Mouse (Mus musculus): ENCODE measurements at regions not wholly inside any gene's neighbourhood (a gene's known extent, or its start where the extent isn't known, plus 50 kb on each side); places are given as distances from the start of the nearest gene placed in this dataset.

DNA sequence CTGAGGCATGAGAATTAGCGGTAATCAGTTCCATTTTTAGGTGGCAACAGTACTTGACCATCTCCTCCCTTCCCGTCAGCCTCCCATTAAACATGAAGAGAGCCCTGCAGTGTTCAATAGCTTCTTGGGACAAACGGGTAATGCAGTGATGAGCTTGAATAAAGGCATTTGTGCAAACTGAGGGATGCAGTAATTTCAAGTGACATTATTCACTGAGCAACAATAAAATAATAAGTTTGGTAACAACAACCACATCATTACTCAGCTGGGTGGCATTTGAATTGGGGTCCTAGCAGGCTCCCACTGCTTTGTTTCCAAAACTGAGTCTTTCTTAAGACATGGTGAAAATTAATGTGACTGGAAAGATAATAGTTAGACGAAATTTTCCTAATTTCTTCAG is 315.2 kb upstream of the C030005K15Rik start:
- no peak for DNase-seq (ENCODE audit: low spot score in 2 of 2)

DNA sequence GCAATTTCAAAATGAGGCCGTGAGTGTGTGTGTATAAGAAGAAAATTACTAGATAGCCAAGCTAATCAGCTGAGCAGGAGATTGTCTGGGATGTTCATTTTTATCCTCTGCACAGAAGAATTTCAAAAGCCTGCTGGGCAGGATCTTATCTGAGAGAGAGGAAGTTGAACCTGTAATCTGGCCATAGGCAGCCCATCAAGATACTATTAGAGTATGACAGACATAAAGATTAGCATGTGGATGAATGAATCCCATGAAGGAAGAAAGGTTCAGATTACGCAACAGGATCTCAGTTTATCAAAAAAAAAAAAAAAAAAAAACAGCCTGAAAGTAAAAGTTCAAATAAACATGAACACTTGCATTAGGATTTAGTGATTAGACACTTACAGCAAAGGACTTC is 317.3 kb upstream of the C030005K15Rik start:
- no peak for DNase-seq (ENCODE audit: low spot score in 2 of 2)

DNA sequence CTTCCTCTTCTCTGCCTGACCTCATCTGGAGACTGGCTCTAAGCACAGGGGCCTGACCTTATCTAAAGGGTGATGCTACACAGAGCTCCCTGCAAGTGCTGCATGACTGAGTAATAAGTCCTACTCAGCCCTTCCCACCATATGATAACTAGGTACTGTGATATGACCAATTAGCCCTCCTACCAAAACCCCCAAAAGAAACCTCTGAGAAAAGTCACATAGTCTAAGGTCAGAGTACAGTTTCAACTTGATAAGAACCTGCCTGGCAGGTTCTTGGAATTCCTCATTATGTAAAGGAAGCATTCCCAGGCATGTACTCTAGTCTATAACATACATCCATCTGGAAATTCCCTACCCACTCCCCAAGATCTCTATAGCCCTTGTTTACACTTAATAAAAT is 318.0 kb upstream of the C030005K15Rik start:
- no peak for DNase-seq (ENCODE audit: low spot score in 2 of 2)

DNA sequence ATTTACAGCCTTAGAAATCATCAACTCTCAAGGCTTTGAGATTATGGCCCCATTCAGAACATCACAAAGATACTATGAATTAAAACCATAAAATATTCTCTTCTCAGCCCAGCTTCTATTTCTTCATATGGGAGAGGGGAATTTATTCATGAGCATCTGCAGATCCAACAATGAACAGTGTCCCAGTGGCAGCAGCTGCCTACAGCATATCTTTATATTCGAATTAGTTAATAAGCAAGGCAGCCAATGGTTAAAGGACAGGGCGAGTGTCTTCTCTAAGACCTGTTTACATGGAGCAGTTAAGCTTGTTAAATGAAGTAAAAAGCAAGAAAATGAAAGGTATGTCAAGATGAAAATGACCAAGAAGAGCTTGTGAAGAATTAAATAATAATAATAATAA is 346.9 kb upstream of the C030005K15Rik start:
- DNase-seq (ENCODE audit: low spot score in 2 of 2) = no peak

DNA sequence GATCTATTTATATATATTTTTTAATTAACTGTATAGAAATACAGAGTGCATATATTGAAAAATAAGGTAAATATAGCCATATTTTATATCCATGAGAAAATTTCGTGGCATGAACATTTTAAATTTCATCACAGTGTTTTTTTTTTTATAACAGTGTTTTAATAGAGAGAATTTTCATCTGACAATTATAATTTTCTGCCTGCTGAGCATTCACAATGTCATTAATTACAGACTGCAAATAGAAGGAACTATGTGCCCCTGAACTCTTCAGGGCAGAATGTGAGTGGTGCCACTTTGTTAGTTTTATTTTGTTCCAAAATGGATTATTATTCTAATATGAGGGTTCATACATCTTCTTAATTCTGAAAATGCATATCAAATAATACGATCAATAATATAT is 358.3 kb upstream of the C030005K15Rik start:
- no peak for DNase-seq (ENCODE audit: low spot score in 2 of 2)

DNA sequence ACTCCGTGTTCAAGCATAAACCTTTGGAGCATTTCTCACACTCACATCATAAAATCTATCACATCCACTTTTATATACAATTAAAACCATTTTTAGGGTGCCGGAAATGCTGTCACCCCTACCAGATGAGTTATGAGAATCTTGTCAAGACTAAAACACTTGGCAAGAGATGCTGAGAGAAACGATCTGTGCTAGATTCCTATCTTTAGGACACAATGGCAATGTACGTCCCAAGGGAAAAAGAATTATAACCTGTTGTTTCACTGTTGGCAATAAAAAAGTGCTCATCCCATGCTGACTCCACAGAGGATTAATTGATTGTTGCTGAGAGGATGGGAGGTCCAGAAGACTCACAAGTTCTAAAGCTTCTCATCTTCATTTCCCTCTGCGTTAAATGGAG is 389.7 kb upstream of the C030005K15Rik start:
- no peak for DNase-seq (ENCODE audit: low spot score in 2 of 2)

DNA sequence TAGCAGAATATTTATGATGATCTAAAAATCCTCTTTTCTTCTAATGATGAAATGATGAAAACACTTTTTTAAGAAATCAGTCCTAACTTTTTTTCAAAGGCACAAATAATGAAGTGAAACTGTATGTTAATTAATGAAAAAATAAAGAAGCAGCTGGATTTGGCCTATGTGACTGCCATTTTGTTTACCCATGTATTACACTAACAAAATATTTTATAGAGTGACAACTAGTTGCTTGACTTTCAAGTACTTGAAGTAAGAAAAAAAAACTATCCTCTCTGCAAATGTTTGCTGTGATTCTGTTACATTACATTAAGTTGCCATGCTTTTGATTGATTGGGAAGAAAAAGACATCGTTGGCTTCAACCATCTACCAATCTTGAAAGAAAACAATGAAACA is 399.2 kb upstream of the C030005K15Rik start:
- DNase-seq (ENCODE audit: low spot score in 2 of 2) = no peak

DNA sequence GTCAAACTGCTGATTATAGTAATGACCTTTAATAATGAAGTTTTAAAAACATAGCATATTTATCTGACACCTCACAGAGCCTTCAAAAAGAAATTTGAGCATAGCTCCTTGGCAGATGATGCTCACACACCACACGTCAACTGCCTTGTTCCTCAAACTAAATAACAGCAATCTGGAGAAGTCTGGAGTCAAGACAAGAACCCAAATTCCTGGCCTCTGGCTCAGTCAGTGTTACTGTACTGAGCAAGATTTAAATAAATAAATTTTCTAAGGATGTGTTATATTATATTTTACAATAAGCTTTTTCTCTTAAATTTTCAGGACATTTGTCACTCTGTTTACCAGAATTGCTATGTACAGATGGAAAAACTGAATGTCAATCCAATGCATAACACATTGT is 408.5 kb upstream of the C030005K15Rik start:
- no peak for DNase-seq (ENCODE audit: low spot score in 2 of 2)

DNA sequence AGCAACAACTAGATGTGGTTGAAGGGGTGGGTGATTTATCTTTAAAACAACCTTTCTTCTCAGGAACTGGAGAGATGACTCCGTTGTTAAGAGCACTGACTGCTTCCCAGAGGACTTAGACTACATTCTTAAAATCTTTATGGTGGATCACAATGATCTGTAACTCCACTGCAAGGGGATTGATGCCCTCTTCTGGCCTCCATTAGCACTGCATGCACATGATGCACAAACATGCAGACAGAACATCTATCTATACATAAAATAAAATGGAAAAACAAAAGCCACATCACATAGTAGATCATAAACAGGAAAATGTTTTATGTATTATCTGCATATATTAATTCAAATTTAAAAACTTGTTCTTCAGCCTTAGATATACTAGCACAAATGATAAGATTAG is 419.2 kb upstream of the C030005K15Rik start:
- DNase-seq (ENCODE audit: low spot score in 2 of 2) = no peak

DNA sequence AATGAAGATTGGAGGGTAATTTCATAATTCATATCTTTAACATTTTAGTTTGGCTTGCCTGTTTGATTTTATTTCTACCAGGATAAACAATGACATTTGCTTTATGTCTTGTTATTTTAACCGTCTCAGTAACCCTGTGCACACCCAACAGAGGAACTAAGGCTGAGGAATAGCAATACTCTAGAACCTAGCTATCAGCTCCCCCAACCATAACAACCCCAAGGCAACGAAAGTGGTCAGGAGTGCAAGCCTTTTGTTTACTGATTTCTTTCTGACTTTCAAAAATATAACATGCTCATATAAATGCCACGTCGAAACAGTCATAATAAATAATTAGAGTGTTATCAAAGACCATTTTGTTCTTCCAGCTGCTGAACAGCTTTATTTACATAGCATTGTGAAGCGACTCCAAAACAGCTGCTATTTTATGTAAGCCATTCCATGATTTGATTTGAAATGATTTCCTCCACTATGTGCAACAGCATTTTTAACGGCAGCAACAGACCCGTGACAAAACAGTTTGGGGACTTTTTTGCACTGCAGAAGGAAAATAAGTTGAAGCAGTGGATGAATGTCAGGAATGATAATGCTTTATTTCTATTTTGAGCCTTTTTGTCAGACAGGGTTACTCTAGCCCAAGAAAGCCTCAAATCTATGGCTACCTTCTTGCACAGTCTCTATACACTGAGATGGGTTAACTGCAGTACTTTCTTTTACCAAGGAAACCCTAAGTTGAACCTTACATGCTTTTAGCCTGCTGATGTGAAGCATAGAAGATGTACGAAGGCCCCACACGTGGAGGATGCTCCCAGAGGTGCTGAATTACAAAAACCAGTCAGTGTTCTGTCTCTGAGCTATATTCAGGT is 420.7 kb upstream of the C030005K15Rik start:
- no peak for DNase-seq (ENCODE audit: low spot score in 2 of 2)

DNA sequence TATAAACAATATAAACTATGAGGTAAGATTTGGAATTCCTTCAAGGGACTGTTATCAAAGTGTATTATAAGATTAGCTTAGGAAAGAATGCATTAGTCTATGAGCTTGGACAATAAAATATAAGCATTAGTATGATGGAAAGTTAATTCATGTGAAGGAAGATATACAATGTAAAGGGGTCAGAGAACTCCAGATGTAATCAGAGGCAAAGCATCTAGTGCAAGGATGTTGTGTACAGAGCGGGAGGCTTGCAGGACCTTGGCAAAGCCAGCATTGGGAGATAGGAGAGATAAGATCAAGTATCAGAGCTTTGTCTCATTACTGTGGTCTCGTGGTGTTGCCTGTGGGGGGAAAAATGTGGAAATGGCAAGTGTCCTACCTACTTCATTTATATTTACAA is 429.4 kb upstream of the C030005K15Rik start:
- DNase-seq (ENCODE audit: low spot score in 2 of 2) = no peak

DNA sequence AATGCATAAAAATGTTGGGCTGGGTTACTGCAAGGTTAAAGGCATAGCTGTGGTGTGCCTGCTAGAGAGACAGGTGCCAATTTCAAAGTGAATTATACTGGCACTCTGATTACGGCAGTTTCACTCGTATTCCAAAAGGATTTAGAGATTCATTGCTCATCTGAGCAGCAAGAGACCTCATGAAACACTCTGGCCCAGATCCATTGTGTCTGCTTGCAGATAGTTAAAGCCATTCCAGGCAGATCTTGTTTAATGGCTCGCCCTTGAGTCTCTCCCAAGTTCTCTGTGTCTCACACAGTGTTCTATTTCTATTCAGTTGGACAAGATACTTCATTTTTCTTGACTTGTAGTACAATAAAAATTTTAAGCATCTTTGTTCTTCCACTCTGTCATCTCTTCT is 459.1 kb upstream of the C030005K15Rik start:
- DNase-seq (ENCODE audit: low spot score in 2 of 2) = no peak

DNA sequence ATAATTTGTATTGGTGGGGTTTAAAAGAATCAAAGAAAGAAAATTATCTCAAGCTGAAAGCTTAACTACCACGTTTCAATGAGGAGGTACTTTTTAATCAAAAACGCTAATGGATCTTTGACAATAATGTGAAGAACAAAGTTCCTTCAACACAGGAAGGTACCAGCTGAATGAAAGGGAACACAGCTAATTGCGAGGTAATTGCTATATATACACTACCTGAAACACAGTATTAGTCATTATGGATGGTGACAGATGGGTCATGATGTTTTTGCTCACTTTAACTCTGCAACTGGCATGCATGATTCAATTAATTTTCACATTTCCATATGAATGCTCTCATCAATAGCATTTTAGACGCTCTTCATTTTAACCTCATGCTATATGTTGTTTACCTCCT is 470.3 kb upstream of the C030005K15Rik start:
- DNase-seq (ENCODE audit: low spot score in 2 of 2) = no peak

DNA sequence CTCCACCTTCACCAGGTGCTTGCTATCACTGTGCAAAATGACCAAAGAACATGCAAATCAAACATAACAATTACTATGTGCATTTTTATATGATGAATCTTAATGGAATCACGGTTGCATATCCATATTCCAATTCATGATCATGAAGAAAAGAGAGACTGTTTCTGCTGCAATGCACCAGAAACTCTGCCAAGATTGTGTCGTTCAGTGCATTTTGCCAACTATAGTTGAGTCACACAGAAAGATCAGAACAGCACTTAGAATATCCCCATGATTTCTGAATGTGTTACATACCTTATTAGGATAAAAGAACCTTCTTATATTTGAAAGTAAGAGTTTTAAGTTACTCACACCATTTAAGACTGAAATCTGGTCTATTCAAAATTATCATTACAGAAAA is 483.7 kb upstream of the C030005K15Rik start:
- DNase-seq (ENCODE audit: low spot score in 2 of 2) = no peak

DNA sequence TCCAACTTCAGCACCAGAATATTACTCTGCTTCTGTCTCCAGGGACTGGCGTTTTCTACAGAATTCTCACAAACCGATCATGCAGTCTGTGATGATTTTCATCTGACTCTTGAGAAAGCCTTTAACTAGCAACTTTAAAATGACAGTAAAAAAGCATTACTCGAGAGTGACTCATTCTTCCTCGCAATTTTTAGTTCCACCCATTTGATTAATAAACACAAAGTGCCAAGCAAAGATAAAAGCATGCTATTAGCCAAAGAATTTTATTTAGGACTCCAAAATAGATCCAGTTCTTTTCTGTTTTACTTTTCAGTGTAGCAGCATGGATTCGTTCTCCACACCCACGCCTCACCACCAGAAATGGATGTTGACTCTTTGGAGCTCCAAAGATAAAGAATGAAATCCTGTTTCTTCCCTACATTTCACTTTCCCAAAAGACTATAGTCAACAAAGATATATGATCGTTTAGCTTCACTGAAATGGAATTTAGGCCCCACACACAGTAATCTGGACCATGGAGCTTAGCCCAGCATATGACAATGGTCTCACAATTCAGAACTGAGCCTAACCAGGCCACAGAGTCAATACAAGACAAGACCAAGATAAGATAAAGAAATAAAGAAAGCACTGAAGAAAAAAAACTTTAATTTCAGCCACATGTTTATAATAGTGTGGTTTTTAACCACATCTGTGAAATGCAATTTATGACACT is 486.5 kb upstream of the C030005K15Rik start:
- DNase-seq (ENCODE audit: low spot score in 2 of 2) = no peak

DNA sequence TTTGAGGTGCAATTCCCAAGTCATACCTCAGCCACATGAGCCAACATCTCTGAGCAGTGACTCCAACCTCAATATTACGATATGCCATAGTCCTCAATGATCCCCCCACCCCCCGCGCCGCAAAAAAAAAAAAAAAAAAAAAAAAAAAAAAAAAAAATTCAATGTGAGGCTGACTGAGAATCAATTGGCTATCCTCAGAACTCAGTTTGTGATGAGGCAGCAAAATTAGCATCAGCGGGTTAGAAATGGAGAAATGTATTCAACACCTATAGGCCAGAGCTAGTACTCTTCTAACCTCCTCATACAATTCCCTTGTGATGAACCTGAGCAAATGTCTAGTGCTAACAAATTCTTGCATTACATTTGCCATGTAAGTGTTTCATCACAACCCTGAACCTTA is 504.5 kb upstream of the C030005K15Rik start:
- no peak for DNase-seq (ENCODE audit: low spot score in 2 of 2)

DNA sequence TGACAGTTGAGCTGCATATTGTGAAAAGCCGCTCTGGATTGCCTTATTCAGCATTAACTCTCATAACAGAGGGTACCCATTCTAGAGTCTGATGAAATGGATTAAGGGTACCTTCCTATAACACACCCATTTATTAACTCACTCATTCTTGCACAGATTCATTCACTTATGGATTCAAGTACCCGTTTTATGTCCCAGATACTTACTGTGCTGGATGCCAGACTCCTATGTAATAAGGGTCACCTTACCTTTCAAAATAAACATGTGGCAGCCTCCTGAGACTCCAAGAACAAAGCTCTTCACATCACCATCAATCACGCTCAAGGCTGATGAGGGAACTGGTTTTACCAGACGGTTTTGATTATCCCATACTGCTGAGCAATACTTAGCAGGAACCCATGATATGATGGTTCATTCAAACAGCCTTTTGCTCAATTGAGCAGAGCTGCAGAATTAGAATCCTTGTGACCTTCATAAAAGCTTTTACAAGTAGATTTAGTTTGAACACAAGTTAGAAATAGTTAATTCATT is 505.2 kb upstream of the C030005K15Rik start:
- DNase-seq (ENCODE audit: low spot score in 2 of 2) = no peak

DNA sequence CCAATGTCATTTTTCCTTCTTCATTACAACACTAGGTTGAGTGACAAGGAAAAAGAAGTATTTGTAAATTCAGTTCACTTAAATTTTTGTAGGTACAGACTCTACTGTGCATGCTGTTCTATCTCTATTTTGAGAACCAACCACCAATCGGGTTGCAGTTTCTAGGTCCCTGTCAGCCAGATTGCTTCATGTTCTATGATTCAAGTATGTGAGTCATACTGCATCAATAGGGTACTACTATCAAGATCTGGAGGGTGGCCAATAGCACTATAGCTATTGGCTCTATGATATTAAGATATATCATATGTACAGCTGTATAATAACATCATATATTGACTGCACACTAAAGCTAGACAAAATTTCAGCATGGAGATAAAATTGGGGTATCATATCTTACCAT is 521.8 kb upstream of the C030005K15Rik start:
- DNase-seq (ENCODE audit: low spot score in 2 of 2) = no peak

DNA sequence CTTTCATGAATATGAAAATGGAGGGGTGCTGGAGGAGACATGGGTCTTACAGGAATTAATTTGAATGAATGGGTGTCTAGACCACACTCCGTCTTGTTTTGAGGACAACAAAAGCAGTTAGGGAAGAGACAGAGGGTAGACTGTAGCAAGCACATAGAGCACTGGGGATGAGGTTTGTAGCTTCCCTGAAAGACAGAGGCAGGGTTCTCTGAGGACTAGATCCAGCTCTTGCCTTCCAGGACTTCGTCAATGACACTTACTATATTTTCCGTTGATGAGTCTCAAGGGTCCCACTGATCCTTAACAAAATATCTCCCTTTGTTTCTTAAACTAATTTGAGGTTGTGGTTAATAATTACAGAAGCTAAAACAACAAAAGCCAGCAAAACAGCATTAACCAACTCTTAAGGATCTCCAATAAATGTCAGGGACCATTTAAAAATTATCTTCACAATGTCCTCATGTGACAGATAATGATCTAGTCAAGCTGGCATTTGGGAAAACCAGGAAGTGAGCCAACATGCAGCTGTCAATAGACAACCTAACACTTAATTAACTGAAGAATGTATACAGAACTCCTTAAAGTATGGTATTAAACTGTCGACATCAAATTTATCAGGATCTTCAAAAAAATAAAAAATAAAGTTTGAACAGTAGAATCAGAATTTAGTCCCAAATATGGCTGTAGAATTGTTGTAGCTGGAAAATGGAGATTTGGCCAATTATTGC is 531.6 kb upstream of the C030005K15Rik start:
- no peak for DNase-seq (ENCODE audit: low spot score in 2 of 2)

DNA sequence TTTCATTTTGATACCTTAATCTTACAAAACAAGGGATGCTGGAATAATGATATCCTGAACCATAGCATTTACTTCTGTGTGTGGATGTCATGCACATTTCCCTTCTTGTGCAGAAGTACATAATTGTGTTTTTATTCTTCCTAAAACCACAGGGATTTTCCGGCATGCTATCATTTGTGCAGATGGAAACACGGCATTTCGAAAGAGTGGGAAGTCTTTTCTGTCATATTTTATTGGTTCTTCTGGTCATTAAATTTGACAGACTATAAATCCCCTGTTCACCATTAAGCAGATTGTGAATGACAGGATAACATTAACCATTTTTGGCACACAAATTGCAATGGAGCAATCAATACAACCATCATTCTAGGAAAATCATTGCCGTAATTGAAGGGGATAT is 532.7 kb upstream of the C030005K15Rik start:
- DNase-seq (ENCODE audit: low spot score in 2 of 2) = no peak

DNA sequence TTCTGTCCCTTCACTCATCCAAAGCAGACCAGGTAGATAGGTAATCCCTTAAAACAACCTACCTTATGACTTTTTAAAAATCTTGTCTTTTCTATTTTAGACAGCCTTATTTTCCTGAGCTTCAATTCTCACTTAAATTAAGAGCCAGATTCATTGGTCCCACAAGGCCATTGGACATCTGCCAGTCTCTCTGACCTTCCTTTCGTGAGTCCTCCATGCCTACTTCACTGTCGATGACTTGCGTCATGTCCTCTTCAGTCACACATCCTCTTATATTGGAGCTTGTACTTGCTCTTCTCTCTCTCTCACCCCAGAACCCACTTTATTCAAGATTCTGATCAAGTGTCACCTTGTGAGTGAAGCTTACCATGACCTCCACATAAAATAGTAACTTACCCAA is 542.0 kb upstream of the C030005K15Rik start:
- DNase-seq (ENCODE audit: low spot score in 2 of 2) = no peak

DNA sequence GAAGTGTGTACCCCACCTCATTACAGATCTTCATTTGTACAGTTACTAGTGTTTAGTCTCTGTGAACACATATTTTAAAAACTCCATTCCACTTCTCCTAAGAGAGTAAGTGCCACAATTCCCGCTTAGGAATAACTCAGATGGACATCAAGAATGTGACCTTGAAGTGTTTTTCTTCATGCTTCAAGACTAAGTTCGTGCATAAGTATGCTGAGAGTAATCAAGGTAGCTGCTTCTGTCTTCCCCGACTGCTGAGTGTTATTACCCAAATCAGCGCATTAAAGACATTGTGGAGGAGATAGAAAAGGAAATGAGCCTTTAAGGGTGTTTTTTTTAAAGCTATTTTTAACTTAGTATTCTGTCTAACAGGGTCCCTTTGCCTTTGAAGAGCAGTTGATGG is 565.1 kb upstream of the C030005K15Rik start:
- no peak for DNase-seq (ENCODE audit: low spot score in 2 of 2)

All from adrenal gland, postnatal 4 days (tissue).